Mouse (Mus musculus): ENCODE measurements around the gene Clnk.

DNA sequence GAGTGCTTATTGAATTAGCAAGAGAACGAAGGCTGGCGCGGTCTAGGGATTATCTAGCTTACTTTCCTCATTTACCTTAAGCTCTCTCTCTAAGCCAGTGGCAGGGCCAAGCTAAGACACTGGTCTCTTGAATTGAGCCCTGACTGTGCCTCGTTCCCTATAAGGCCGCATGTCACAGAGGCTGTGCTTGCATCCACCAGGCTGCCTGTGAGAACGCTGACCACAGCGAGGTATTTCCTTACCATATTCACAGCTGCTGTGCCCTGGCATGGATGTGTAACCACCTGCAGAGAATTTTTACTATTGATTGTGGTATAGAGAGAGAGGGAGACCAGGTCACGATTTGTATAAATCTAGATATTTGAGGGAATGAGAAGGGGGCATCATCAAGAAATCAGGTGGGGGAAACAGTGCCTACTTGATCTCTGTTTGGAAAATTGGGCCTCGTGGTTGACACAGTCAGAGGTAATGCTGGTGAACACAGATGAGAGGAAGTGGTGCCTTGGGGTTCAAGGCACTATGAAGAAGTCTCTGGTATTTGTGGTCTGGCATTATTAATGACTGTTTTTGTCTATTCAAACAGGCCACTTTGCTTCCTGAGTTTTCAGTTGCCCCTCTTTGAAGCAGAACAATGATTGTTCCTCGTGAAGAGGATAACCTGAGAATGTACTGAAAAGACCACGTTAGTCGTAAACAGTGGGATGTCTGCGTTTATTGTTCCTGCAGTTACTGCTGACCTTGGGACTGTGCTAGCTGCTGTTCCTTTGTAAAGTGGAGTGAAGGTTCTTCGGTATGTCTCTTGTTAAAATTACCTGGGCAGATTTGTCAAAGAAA is 52.3 kb downstream of the Clnk start:
- TF ChIP-seq CTCF (IDR thresholded peaks at IDR 0.05; ENCODE audit: extremely low read depth, insufficient read depth, low read length) (no peak), POLR2A (IDR thresholded peaks at IDR 0.05; ENCODE audit: extremely low read depth, insufficient read depth, low read length) (no peak)

All from cortical plate, adult 2 months (tissue).